Mouse (Mus musculus) forebrain, embryonic 14.5 days (tissue): ENCODE measurements around the gene Kcnip2. TPM values are rescaled to one million over a fixed set of nuclear protein-coding genes. Genes with fewer than 3 reads are reported as not detected.

ENCODE experiments used
- ATAC-seq: fragments of 200-750 bp; cut with Nextera tagmentation; 2 replicates; pipeline ENCODE4 v1.8.0; 2017; ENCODE audit warnings: mild to moderate bottlenecking, moderate library complexity
- DNase-seq: peaks from one replicate; pipeline ENCODE4 v3.0.0-alpha.2; 2015; ENCODE audit warnings: low spot score
- H3K27ac ChIP-seq: fragments of 300-500 bp; sonication (generic); 2 replicates; pipeline ENCODE4 v1.5.1; 2014; ENCODE audit warnings: low read depth, mild to moderate bottlenecking, control low read depth, low read length, moderate library complexity
- H3K27me3 ChIP-seq: fragments of 300-500 bp; sonication (generic); replicated peaks from 2 replicates; pipeline ENCODE4 v1.6.1; 2014; ENCODE audit warnings: low read length, control low read depth, mixed read lengths; ENCODE audit not compliant: control insufficient read depth, insufficient read depth
- H3K36me3 ChIP-seq: fragments of 300-500 bp; sonication (generic); 2 replicates; pipeline ENCODE4 v1.6.1; 2014; ENCODE audit warnings: low read length, control low read depth; ENCODE audit not compliant: control insufficient read depth, insufficient read depth
- H3K4me1 ChIP-seq: fragments of 300-500 bp; sonication (generic); 2 replicates; pipeline ENCODE4 v1.6.1; 2014; ENCODE audit warnings: antibody characterized with exemption, low read length, control low read depth; ENCODE audit not compliant: control insufficient read depth, insufficient read depth
- H3K4me2 ChIP-seq: fragments of 300-500 bp; sonication (generic); 2 replicates; pipeline ENCODE4 v1.6.1; 2014; ENCODE audit warnings: mild to moderate bottlenecking, control low read depth, low read length
- H3K4me3 ChIP-seq: fragments of 300-500 bp; sonication (generic); 2 replicates; pipeline ENCODE4 v1.5.1; 2014; ENCODE audit warnings: low read depth, low read length, control low read depth
- H3K9ac ChIP-seq: fragments of 300-500 bp; sonication (generic); 2 replicates; pipeline ENCODE4 v1.6.1; 2014; ENCODE audit warnings: mild to moderate bottlenecking, low read length, control low read depth, moderate library complexity
- H3K9me3 ChIP-seq: fragments of 300-500 bp; sonication (generic); replicated peaks from 2 replicates; pipeline ENCODE4 v1.6.1; 2016; ENCODE audit warnings: low read length, control low read depth, mixed read lengths; ENCODE audit not compliant: control insufficient read depth
- WGBS: fragments of 180-500 bp; shearing (Covaris S2); extraction: QIAGEN DNeasy Blood & Tissue Kit; methylation state at CpG from one replicate; pipeline ENCODE4 v1.1.7; 2014; 5-methylcytosine and 5-hydroxymethylcytosine counted together
- polyA plus RNA-seq: library from polyadenylated mRNA; unstranded; fragments of >200 nt; fragmentation: Nextera tagmentation; extraction: Ambion mirVana; gene quantifications from 2 replicates; pipeline ENCODE4 v1.2.1, GENCODE M21; 2014

Gene Kcnip2
- polyA plus RNA-seq: 4.6 and 6.8 TPM in 2 replicates

DNA sequence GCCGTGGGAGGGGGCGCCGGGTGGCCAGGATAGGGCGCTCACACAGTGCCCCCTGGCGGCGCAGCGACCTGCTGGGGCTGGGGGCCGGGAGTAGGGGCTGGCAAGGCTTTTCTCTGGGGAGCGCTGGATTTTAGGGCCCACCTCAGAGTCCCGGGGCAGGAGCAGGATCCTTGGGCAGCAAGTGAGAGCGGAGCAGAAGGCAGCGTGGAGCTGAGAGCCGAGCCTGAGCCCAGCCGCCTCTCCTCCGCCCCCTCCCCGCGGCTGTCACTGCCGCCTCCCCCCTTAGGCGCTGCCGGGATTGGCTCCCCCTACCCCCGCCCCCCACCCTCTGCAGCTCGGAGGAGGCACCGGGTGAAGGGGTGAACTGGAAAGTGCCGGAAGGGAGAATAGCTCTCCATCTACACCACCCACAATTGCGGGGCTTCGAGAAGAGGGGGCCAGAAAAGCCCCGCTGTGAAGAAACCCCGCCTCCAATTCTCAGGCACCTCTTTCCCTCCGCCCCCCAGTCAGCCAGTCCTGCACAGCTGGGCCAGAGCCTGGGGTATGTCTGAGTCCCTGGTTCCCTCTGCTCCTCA, at the start of gene Kcnip2:
Gene Kcnip2 (minus strand): TSS at position 231 of the 575 bp plus-strand sequence.
- Histone ChIP-seq H3K36me3 (no peaks in the 10 kb centered on the region), H3K27me3 (no peaks in the 10 kb centered on the region), H3K4me3 (peak within 1 kb of the TSS; percentile 36), H3K4me1 (peaks cover 18% of the 10 kb centered on the region), H3K4me2 (peak within 1 kb of the TSS; percentile 86), H3K27ac (peak within 1 kb of the TSS; percentile 5; the same call in 1 of the 2 replicates), H3K9ac (peak within 1 kb of the TSS; percentile 70), H3K9me3 (no peaks in the 10 kb centered on the region)
- WGBS: under 1% methylated on average over 25 of the region's 29 CpGs
- peak; percentile 64 for DNase-seq
- peak; percentile 73 for ATAC-seq

DNA sequence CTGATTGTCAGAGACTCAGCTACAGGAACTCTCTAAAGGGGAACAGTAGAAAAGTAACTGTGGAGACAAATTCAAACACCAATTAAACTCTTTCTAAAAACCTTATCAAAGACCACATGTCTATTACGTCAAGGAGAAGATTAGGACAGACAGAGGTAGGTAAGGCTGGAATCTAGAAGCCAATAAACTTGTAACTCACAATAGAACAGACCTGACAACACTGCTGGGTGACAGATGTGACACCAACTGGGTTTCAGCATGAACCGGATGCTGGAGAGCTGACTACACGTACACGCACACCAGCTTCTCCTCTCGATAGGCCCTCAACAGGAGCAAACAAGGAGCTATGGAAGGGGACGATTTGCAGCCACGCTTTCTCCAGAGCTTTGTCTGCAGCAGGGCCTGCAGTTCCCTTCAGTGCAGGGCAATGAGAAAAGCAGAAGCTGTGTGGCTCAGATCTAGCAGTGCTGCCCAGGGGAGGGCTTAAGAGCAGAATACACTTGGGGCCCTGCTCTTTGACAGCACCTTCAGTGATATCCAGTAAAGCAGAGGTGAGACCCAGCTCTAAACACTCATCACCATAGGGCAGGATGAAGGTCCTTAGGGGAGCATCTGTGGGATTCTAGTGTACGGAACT, 39.5 kb upstream of the Kcnip2 start:
- 62% methylated on average over 8 of the region's 8 CpGs for WGBS

DNA sequence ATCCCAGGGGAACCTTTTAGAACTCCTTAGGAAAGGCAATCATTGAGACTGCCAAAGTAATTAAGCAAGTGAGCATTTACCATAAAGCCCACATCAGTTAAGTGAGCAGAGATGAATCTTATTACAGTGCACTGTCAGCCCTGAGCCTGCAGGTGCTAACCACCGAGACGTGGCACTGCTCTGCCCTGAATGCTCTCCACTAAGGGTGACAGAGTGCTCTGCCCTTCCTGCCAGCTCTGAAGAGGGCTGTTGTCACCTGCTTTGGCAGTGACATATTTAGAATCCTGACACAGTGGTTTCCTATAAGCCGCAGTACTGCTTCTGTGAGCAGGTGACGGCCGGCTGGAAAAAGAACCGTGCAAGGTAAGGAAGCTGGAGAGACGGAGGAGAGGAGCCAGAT, 38.7 kb upstream of the Kcnip2 start:
- Histone ChIP-seq H3K4me3 (no peak overlapping the region), H3K27me3 (no peaks in the 10 kb centered on the region), H3K27ac (no peak overlapping the region), H3K36me3 (no peaks in the 10 kb centered on the region), H3K4me2 (no peak overlapping the region), H3K9me3 (no peaks in the 10 kb centered on the region), H3K9ac (no peak overlapping the region), H3K4me1 (no peaks in the 10 kb centered on the region)
- DNase-seq (peak; percentile 14), ATAC-seq (no peak)
- WGBS: 65% methylated on average over 7 of the region's 7 CpGs

More for the DNA sequence above, 39.5 kb upstream of the Kcnip2 start:
- H3K4me1 ChIP-seq: no peaks in the 10 kb centered on the region
- H3K4me3 ChIP-seq: no peak overlapping the region
- no peaks in the 10 kb centered on the region for H3K36me3 ChIP-seq
- H3K4me2 ChIP-seq: no peak overlapping the region
- no peaks in the 10 kb centered on the region for H3K9me3 ChIP-seq
- H3K27me3 ChIP-seq: no peaks in the 10 kb centered on the region
- H3K27ac ChIP-seq: no peak overlapping the region
- no peak overlapping the region; the same call in 1 of the 2 replicates for H3K9ac ChIP-seq
- ATAC-seq (no peak), DNase-seq (no peak)

DNA sequence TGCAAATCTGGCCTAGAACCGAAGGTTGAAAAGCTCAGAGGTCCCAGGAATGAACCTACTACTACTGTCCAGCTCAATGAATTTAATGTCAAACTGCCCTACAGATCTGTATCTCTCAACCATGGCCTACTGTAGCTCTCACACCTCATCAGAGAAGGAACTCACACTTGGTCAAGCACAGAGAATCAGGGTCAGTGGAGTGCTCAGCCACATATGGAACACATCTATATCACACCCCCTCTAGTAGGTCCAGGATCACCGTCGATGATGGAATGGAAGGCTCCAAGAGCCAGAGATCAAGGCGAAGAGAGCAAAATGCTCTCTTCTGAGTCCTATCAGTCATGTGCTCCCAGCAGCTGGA, 31.9 kb upstream of the Kcnip2 start:
- Histone ChIP-seq H3K4me2 (no peak overlapping the region), H3K27me3 (no peaks in the 10 kb centered on the region), H3K27ac (no peak overlapping the region), H3K9ac (no peak overlapping the region), H3K36me3 (no peaks in the 10 kb centered on the region), H3K9me3 (no peaks in the 10 kb centered on the region), H3K4me3 (no peak overlapping the region), H3K4me1 (peaks cover 6% of the 10 kb centered on the region)
- WGBS: 95% methylated on average over 4 of the region's 4 CpGs
- DNase-seq (no peak), ATAC-seq (no peak)

DNA sequence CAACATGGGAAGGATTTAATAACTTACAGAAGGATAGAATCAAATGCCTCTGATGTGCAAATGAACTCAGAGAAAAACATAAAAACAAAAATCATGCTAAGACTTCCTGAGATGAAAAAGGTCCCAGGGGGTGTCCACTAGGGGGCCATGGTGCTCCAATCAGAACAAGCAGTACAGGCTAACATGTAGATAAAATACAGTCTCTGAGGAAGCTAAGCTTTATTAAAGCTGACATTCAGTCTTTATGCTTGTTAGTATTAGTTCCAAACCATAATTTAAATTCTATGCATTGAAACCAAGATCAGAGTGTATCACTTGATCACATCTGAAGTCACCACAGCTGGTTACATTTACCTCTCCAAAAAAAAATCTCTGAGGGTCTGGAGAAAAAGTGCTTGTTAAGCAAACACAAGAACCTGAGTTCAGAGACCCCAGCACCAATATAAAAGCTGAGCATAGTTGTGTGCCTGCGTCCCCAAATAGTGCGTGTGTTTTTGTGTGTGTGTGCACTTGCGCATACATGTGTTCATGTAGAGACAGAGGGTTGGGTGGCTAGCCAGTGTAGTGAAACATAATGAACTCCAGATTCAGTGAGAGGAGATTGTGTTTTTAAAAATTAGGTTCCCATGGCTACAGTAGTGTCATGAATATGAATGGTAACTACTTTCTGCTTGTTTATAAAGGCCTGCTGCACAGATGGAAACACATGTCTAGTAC, 31.3 kb upstream of the Kcnip2 start:
- Histone ChIP-seq H3K4me3 (no peak overlapping the region), H3K27me3 (no peaks in the 10 kb centered on the region), H3K9me3 (no peaks in the 10 kb centered on the region), H3K4me2 (no peak overlapping the region), H3K27ac (no peak overlapping the region), H3K4me1 (peaks cover 6% of the 10 kb centered on the region), H3K9ac (no peak overlapping the region), H3K36me3 (no peaks in the 10 kb centered on the region)
- 90% methylated on average over 3 of the region's 3 CpGs for WGBS
- DNase-seq: no peak
- ATAC-seq: no peak

DNA sequence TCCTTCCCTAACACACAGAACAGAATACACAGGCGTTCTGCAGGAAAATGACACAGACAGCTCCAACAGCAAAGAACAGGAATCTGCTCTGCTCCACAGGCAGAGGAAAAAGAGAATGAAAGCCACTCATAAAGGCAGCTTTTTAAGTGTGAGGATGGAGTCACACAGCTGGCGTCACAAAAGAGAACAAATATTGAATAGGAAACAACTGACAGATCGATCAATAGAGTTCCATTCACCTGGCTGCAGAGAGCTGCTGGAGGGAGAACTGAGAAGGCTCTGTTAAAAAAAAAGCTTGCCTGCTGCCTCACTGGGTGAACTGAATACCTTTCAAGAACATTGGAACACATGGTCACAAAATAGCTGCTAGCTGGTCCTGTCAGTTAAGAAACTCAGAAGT, 28.3 kb upstream of the Kcnip2 start:
- H3K4me2 ChIP-seq: no peak overlapping the region
- H3K27ac ChIP-seq: 0 out of 2 replicates have a peak overlapping the region, but pooled peaks have one; percentile 52
- ATAC-seq (no peak), DNase-seq (peak; percentile 24)
- 10% methylated on average over 3 of the region's 3 CpGs for WGBS
- H3K36me3 ChIP-seq: no peaks in the 10 kb centered on the region
- H3K27me3 ChIP-seq: no peaks in the 10 kb centered on the region
- peak overlapping the region; percentile 32; the same call in 1 of the 2 replicates for H3K9ac ChIP-seq
- no peaks in the 10 kb centered on the region for H3K9me3 ChIP-seq
- H3K4me3 ChIP-seq: no peak overlapping the region
- H3K4me1 ChIP-seq: peaks cover 6% of the 10 kb centered on the region

DNA sequence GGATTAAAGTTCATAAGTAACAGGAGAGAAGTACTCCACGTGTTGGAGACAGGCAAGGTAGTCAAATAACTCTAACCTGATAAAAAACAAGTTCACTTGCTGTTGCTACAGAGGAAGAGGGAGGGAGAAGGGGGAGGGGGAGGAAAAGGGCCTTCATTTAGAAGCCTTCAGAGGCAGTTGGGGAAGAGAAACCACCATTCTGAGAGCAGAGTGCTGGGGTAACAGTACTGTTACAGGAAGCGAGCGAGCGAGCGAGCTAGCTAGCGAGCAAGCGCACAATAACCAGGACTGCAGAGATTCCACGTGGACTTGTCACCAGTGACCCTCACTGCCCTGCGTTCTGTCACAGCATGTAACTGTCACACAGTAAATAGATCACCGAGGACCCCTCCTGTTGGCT, 27.6 kb upstream of the Kcnip2 start:
- Histone ChIP-seq H3K36me3 (no peaks in the 10 kb centered on the region), H3K9me3 (no peaks in the 10 kb centered on the region), H3K27me3 (no peaks in the 10 kb centered on the region), H3K4me1 (peaks cover 6% of the 10 kb centered on the region), H3K4me3 (no peak overlapping the region), H3K4me2 (no peak overlapping the region), H3K9ac (no peak overlapping the region), H3K27ac (no peak overlapping the region)
- DNase-seq (no peak), ATAC-seq (no peak)
- WGBS: 33% methylated on average over 10 of the region's 10 CpGs

DNA sequence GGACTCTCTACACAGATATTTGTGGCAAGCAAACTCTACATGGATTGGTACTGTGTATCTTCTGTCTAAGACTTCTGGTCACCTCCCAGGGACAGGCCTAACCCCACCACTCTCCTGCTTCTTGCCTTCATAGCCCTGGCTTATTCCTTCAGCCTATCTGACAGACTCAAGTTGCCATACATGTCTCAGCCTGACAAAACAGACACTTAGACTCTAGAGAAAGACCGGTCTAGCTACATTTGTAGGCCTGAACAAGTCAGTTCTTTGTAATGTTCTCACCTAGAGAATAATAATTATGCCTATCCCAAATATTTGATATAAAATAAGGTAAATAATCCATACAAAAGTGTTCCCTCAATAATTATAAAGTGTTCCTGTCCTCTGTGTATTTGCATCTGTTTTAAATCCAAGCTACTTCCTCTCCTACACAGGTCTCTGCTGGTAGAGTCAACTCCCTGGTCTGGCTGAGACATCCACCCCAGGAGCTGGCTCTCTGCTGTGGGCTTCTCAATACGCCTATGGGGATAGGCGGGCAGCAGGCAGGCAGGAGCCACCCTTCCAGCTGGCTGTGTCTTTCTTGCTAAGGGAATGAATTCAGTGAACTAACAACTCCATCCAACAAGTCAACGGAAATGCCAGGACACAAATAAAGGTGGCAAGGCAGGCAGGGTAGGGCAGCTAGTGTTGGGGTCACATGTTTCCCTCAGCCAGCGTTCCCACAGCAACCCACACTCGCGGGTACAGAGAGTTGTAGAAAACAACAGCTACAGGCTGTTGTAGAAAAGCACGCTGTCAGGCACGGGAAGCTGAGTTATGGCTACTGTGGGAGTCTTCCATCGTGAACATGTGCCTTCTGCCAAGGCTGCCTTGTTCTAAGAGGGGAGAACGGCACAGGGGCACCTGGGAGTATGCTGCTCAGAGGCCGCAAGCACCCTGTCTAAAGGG, 21.5 kb upstream of the Kcnip2 start:
- Histone ChIP-seq H3K27ac (no peak overlapping the region), H3K9ac (no peak overlapping the region), H3K36me3 (no peaks in the 10 kb centered on the region), H3K9me3 (no peaks in the 10 kb centered on the region), H3K27me3 (no peaks in the 10 kb centered on the region), H3K4me3 (no peak overlapping the region), H3K4me2 (no peak overlapping the region), H3K4me1 (no peaks in the 10 kb centered on the region)
- DNase-seq: no peak
- no peak for ATAC-seq
- WGBS: 84% methylated on average over 12 of the region's 12 CpGs
